Mouse (Mus musculus) heart, embryonic 13.5 days (tissue): ENCODE results near the gene Ehbp1l1. TPM values are rescaled to one million over a fixed set of nuclear protein-coding genes. Genes with fewer than 3 reads are reported as not detected.
A peak's percentile ranks its signal among the peaks of the same experiment; 100 is the strongest.

Source experiments
- ATAC-seq: fragments of 200-750 bp; cut with Nextera tagmentation; 2 replicates; pipeline ENCODE4 v1.8.0; 2017; ENCODE audit warnings: moderate TSS enrichment; ENCODE audit not compliant: insufficient number of reproducible peaks, low FRiP score, low TSS enrichment; ENCODE audit errors: extremely low read depth
- H3K27ac ChIP-seq: fragments of 300-500 bp; sonication (generic); replicated peaks from 2 replicates; pipeline ENCODE4 v1.5.1; 2015; ENCODE audit warnings: moderate library complexity, mild to moderate bottlenecking, inconsistent platforms
- H3K27me3 ChIP-seq: fragments of 300-500 bp; sonication (generic); replicated peaks from 2 replicates; pipeline ENCODE4 v1.6.1; 2015; ENCODE audit warnings: mild to moderate bottlenecking, inconsistent platforms
- H3K36me3 ChIP-seq: fragments of 300-500 bp; sonication (generic); 2 replicates; pipeline ENCODE4 v1.6.1; 2015; ENCODE audit warnings: mild to moderate bottlenecking, inconsistent platforms
- H3K4me1 ChIP-seq: fragments of 300-500 bp; sonication (generic); 2 replicates; pipeline ENCODE4 v1.6.1; 2015; ENCODE audit warnings: inconsistent platforms
- H3K4me2 ChIP-seq: fragments of 300-500 bp; sonication (generic); 2 replicates; pipeline ENCODE4 v1.6.1; 2015; ENCODE audit warnings: inconsistent platforms, mild to moderate bottlenecking, moderate library complexity
- H3K4me3 ChIP-seq: fragments of 300-500 bp; sonication (generic); 2 replicates; pipeline ENCODE4 v1.5.1; 2015; ENCODE audit warnings: moderate library complexity, mild to moderate bottlenecking, inconsistent platforms
- H3K9ac ChIP-seq: fragments of 300-500 bp; sonication (generic); 2 replicates; pipeline ENCODE4 v1.6.1; 2015; ENCODE audit warnings: inconsistent platforms, mild to moderate bottlenecking, moderate library complexity
- H3K9me3 ChIP-seq: fragments of 300-500 bp; sonication (generic); 2 replicates; pipeline ENCODE4 v1.6.1; 2016; ENCODE audit warnings: inconsistent platforms
- WGBS: fragments of 180-500 bp; shearing (Covaris S2); methylation state at CpG from one replicate; pipeline ENCODE4 v1.1.7; 2015; ENCODE audit warnings: mixed read lengths; 5-methylcytosine and 5-hydroxymethylcytosine counted together
- polyA plus RNA-seq: library from polyadenylated mRNA; unstranded; fragments of >200 nt; fragmentation: Nextera tagmentation; extraction: Ambion mirVana; gene quantifications from 2 replicates; pipeline ENCODE4 v1.2.1, GENCODE M21; 2015

Ehbp1l1 gene
- polyA plus RNA-seq, 1 experiment from 2014 or later, result 85.9 TPM

DNA sequence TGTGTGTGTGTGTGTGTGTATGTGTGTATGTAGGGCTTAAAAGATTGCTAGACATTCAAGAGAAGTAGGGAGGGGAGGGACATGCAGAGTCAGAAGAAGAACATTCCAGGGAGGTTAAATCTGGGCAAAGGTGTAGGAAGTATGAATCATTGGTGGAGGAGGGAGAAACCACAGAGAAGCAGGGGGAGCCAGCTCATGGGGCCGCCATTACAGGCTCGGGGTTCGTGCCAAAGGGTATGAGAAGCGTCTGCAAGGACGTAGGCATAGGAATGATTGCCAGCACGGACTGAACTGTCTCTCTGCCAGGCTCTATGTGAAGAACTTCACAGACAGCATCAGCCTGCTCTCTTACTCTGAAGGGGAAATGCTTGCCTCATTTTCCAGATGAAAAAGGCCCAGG lies 23.4 kb upstream of the Ehbp1l1 start:
- no peak for ATAC-seq
- Histone ChIP-seq H3K9me3 (no peaks in the 10 kb centered on the region), H3K4me3 (no peak overlapping the region), H3K27ac (no peak overlapping the region), H3K4me1 (peaks cover 37% of the 10 kb centered on the region), H3K36me3 (peaks cover 42% of the 10 kb centered on the region), H3K9ac (no peak overlapping the region), H3K27me3 (peaks cover 99% of the 10 kb centered on the region), H3K4me2 (no peak overlapping the region)
- WGBS, result 76% methylated on average over 6 of the region's 6 CpGs

GRCm38 (mm10) chr19:5746907-5747363 lies 20.8 kb upstream of the Ehbp1l1 start:
- peaks cover 95% of the 10 kb centered on the region for H3K27me3 ChIP-seq
- no peaks in the 10 kb centered on the region for H3K9me3 ChIP-seq
- ATAC-seq, result no peak

DNA sequence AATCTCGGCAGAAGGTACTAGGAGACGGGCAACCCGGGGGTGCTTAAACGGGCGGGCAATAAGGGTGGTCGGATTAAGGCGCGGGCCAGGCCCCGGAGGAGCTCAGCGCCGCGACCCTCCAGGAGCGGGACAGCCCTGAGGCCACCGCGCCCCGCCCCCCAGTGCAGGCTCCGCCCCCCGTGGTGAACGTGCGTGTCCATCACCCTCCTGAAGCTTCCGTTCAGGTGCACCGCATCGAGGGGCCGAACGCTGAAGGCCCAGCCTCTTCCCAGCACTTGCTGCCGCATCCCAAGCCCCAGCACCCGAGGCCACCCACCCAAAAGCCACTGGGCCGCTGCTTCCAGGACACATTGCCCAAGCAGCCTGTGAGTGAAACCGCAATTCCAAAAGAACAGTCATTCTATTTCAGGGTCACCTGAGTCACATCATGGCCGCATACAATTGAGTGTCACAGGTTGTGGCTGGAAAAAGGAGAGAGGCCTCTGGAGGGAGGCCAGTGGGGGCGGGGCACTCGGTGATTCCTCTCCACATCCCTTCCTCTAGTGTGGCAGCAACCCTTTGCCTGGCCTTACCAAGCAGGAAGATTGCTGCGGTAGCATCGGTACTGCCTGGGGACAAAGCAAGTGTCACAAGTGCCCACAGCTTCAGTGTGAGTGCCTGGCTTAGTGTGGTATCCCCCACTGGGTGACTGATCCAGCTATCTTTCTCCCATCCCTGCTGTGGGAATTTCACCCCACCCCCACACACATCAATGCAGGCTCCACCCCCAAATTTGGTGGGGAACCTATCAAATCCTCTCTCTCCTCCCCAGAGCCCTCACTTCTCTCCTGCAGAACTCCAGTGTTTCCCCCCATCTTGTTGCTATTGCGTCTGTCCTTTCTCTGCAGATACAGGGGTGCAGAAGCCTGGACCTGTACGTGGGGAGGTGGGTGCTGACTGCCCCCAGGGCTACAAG lies 19.9 kb upstream of the Ehbp1l1 start:
- ATAC-seq, result no peak

More at GRCm38 (mm10) chr19:5746907-5747363, 20.8 kb upstream of the Ehbp1l1 start:
- WGBS, result 34% methylated on average over 12 of the region's 12 CpGs
- no peak overlapping the region for H3K4me3 ChIP-seq
- H3K9ac ChIP-seq, result 0 out of 2 replicates have a peak overlapping the region, but pooled peaks have one; percentile 52
- H3K36me3 ChIP-seq, result peaks cover 22% of the 10 kb centered on the region
- H3K27ac ChIP-seq, result no peak overlapping the region
- H3K4me1 ChIP-seq, result peaks cover 59% of the 10 kb centered on the region
- no peak overlapping the region for H3K4me2 ChIP-seq

GRCm38 (mm10) chr19:5743576-5743975 lies 17.5 kb upstream of the Ehbp1l1 start:
- H3K27me3 ChIP-seq, result peaks cover 79% of the 10 kb centered on the region
- no peak for ATAC-seq
- no peak overlapping the region for H3K27ac ChIP-seq
- H3K4me2 ChIP-seq, result peak overlapping the region; percentile 96
- peaks cover 9% of the 10 kb centered on the region for H3K36me3 ChIP-seq
- H3K4me1 ChIP-seq, result peaks cover 72% of the 10 kb centered on the region
- H3K9ac ChIP-seq, result peak overlapping the region; percentile 96
- 49% methylated on average over 5 of the region's 5 CpGs for WGBS
- H3K4me3 ChIP-seq, result peak overlapping the region; percentile 83
- H3K9me3 ChIP-seq, result no peaks in the 10 kb centered on the region

More for the DNA sequence above, 19.9 kb upstream of the Ehbp1l1 start:
- Histone ChIP-seq H3K4me1 (peaks cover 56% of the 10 kb centered on the region), H3K9ac (peak overlapping the region; percentile 73), H3K36me3 (peaks cover 13% of the 10 kb centered on the region), H3K27ac (no peak overlapping the region), H3K9me3 (no peaks in the 10 kb centered on the region), H3K27me3 (peaks cover 88% of the 10 kb centered on the region), H3K4me3 (peak overlapping the region; percentile 38), H3K4me2 (peak overlapping the region; percentile 67)
- 8% methylated on average over 36 of the region's 36 CpGs for WGBS

DNA sequence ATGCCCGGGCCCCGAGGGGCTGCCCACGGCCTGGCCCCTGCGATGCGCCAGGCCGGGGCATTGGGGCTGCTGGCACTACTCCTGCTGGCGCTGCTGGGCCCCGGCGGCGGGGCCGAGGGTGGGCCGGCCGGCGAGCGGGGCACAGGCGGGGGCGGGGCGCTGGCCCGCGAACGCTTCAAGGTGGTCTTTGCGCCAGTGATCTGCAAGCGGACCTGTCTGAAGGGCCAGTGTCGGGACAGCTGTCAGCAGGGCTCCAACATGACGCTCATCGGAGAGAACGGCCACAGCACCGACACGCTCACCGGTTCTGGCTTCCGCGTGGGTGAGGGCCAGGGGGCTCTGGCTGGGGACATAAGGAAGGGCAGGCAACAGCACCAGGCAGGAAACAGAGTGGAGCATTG lies 16.1 kb upstream of the Ehbp1l1 start:
- Histone ChIP-seq H3K9me3 (no peaks in the 10 kb centered on the region), H3K4me3 (peak overlapping the region; percentile 83), H3K9ac (peak overlapping the region; percentile 96), H3K4me2 (peak overlapping the region; percentile 96), H3K27ac (peak overlapping the region; percentile 96), H3K27me3 (peaks cover 71% of the 10 kb centered on the region), H3K36me3 (peaks cover under 1% of the 10 kb centered on the region; the same call in 1 of the 2 replicates), H3K4me1 (peaks cover 72% of the 10 kb centered on the region)
- WGBS, result 3% methylated on average over 30 of the region's 32 CpGs
- ATAC-seq, result peak; percentile 6; the same call in 1 of the 2 replicates

GRCm38 (mm10) chr19:5741641-5742240 lies 15.6 kb upstream of the Ehbp1l1 start:
- H3K27me3 ChIP-seq, result peaks cover 71% of the 10 kb centered on the region
- peaks cover 69% of the 10 kb centered on the region for H3K4me1 ChIP-seq
- peak overlapping the region; percentile 96 for H3K27ac ChIP-seq
- H3K9ac ChIP-seq, result peak overlapping the region; percentile 96
- H3K4me2 ChIP-seq, result peak overlapping the region; percentile 96
- H3K36me3 ChIP-seq, result no peaks in the 10 kb centered on the region
- ATAC-seq, result peak; percentile 53
- H3K4me3 ChIP-seq, result peak overlapping the region; percentile 83
- no peaks in the 10 kb centered on the region for H3K9me3 ChIP-seq
- WGBS, result under 1% methylated on average over 55 of the region's 55 CpGs

DNA sequence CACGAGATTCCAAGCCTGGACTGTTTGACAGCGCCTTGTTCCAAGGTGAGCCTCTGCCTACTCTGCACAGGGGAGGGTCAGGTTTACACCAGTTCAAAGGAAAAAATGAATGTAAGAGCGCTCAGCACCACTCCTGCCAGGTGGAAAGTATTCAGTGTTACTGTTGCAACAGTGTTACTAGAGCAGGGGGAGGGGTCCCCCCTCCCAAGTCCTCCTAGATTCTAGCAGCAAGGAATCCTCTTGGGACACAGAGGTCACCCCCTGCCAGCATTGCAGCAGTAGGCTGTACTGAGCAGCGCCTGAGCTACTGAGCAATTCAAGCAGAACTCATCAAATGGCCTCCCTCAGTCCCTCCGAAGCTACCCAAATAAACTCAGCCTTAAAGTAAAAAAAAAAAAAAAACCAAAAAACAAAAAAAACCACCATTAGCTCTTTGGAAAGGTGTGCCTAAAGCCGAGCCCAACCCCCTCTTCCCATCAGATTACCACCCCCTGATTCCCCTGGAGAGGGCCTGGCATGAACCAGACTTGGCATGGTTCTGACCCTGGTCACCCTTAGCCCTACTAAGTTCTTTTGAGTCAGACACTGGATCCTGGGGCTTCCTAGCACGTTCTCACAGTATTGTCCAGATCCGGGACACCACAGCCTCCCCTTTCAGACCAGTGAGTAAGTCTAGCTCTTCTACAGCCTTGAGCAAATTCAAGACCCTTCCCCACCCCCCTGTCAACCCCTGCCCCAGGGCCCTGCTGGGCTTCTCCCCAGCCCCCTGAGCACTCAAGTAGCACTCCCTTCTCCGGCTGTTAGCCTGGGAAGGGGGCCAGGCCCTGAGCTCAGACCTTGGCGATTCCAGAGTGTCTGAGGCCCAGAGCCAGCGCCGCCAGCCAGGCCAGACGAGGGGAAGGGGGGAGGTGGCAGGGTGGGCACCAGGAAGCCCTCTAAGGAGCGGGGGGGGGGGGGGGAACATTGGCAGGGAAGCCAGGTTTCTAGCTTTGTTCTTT lies 14.5 kb upstream of the Ehbp1l1 start, which contains the start of gene Ltbp3:
Gene Ltbp3 (plus strand): TSS at position 585 of the 998 bp plus-strand sequence.
- Histone ChIP-seq H3K4me3 (peak within 1 kb of the TSS; percentile 83), H3K9ac (peak within 1 kb of the TSS; percentile 96), H3K27me3 (peaks cover 71% of the 10 kb centered on the region), H3K4me2 (peak within 1 kb of the TSS; percentile 96), H3K27ac (peak within 1 kb of the TSS; percentile 96), H3K4me1 (peaks cover 58% of the 10 kb centered on the region), H3K9me3 (no peaks in the 10 kb centered on the region), H3K36me3 (no peaks in the 10 kb centered on the region)
- ATAC-seq, result peak; percentile 43
- 30% methylated on average over 14 of the region's 14 CpGs for WGBS

DNA sequence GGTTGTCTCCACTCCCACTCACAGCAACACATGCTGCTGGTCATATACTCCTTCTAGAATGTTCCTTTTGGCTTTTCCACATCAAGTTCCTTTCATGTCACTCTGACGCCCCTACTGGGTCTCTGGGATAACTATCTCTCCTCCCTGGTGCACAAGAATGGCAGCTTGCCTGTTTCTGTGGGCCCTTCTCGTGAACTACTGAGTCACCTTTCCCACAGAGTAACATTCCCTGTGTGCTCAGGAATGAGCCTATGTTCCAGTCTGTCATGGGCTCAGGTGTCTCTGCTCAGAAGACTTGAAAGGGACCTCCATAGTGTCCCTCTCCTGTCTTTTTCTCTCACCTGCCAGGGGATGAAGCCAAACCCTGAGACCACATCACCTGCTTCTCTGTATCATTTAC lies 13.3 kb upstream of the Ehbp1l1 start:
- 35% methylated on average over 2 of the region's 2 CpGs for WGBS
- Histone ChIP-seq H3K4me1 (peaks cover 47% of the 10 kb centered on the region), H3K9ac (no peak overlapping the region), H3K4me2 (no peak overlapping the region), H3K36me3 (no peaks in the 10 kb centered on the region), H3K27ac (no peak overlapping the region), H3K9me3 (no peaks in the 10 kb centered on the region), H3K4me3 (no peak overlapping the region), H3K27me3 (peaks cover 65% of the 10 kb centered on the region)
- ATAC-seq, result no peak

- Histone ChIP-seq H3K4me1 (peaks cover 24% of the 10 kb centered on the region), H3K9ac (no peak overlapping the region), H3K27ac (no peak overlapping the region), H3K4me3 (no peak overlapping the region), H3K9me3 (no peaks in the 10 kb centered on the region), H3K4me2 (no peak overlapping the region), H3K36me3 (peaks cover 4% of the 10 kb centered on the region), H3K27me3 (peaks cover 31% of the 10 kb centered on the region)
- 77% methylated on average over 9 of the region's 9 CpGs for WGBS
- ATAC-seq, result no peak
These were observed 8.2 kb upstream of the Ehbp1l1 start for GRCm38 (mm10) chr19:5734325-5734724.

- Histone ChIP-seq H3K36me3 (peaks cover 4% of the 10 kb centered on the region), H3K27me3 (peaks cover 14% of the 10 kb centered on the region), H3K9me3 (no peaks in the 10 kb centered on the region), H3K4me3 (peak overlapping the region; percentile 74), H3K4me2 (peak overlapping the region; percentile 98), H3K4me1 (peaks cover 48% of the 10 kb centered on the region), H3K9ac (peak overlapping the region; percentile 86), H3K27ac (peak overlapping the region; percentile 22)
- peak; percentile 66 for ATAC-seq
- under 1% methylated on average over 47 of the region's 47 CpGs for WGBS
These were observed 5.3 kb upstream of the Ehbp1l1 start for GRCm38 (mm10) chr19:5731264-5731978.
